Mouse (Mus musculus) MEL (cell line): Measurements from ENCODE around the gene Phf21a.

Experiments
- EP300 ChIP-seq, 2 experiments: IDR thresholded peaks; 2 replicates each; pipeline ENCODE4 v1.6.1; 2011; ENCODE audit warnings: improper control_type of control experiment in 2 of 2, low read length in 2 of 2, low read depth in 1 of 2, mild to moderate bottlenecking in 1 of 2
- POLR2A ChIP-seq, 2 experiments: IDR thresholded peaks; 2 replicates each; pipeline ENCODE4 v1.6.1; 2011 to 2012; ENCODE audit warnings: low read length in 2 of 2, mild to moderate bottlenecking in 2 of 2, control low read depth in 1 of 2, improper control_type of control experiment in 1 of 2, low read depth in 1 of 2, moderate library complexity in 1 of 2; ENCODE audit not compliant: control insufficient read depth in 1 of 2, insufficient read depth in 1 of 2, poor library complexity in 1 of 2

DNA sequence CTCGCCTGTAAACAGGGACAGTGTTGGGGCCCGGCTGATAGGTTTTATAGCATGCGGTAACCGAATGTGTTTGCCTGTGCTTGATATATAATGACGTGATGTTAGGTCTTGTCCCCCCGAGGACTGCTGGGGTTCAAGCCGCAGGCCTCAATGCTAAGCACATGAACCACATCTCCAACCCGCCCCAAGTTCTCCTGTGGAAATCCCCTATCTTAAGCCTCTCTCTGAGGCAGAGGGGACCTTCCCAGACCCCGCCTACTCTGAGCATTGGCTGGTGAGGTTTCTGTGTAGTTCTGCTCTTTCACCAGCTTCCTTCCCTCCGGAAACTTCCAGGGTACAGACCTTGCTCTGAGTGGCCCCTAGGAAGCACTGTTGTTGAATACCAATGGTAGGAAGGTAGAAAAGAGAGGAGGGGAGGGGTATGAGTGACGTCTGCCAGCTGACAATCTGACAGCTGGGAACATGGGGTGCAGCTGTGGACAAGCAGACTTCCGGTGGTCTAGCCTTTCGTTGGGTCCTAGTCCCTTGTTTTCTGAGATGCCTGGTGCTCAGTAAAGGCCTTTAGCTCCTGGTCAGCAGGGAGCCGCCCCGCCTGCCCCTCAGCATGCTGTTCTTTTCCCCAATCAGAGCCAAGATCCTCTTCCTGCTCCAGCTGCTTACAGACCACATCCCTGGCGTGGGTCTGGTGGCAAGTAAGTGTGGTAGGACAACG lies 287.0 kb downstream of the Phf21a start:
- TF ChIP-seq POLR2A (IDR thresholded peaks at IDR 0.05; ENCODE audit: control insufficient read depth in 1 of 2, insufficient read depth in 1 of 2, low read depth in 1 of 2, low read length in 2 of 2, poor library complexity in 1 of 2) (no peak), EP300 (IDR thresholded peaks at IDR 0.05; ENCODE audit: low read depth in 1 of 2, low read length in 2 of 2) (no peak)
